Mouse (Mus musculus) erythroblast, embryonic 14.5 days (primary cell): ENCODE measurements around the gene Corin.

Experiments used
- GATA1 ChIP-seq: IDR thresholded peaks from 2 replicates; pipeline ENCODE4 v1.6.1; 2012; ENCODE audit warnings: low read length, inconsistent platforms, mixed read lengths
- TAL1 ChIP-seq: IDR thresholded peaks from 3 replicates; pipeline ENCODE4 v1.6.1; 2012; ENCODE audit warnings: low read length, inconsistent platforms, mixed read lengths

- TF ChIP-seq GATA1 (no peak), TAL1 (no peak)
Measured at GRCm38 (mm10) chr5:72353746-72354145, 150.5 kb downstream of the Corin start.
